Comparison of ENCODE assay signal across 12 mouse cellular contexts in genomic region chr1:189798949-189799348, GRCm38 (mm10).
DNase-seq lines count a peak whose midpoint lies in the region; ATAC-seq and TF ChIP-seq lines count a peak whose summit lies in the region.
"Had no signal": no experiment of that assay in that cellular context is flagged by ENCODE, and none has a peak within 500 bp of the region (broad histone marks: within the 10 kb centered on the region; RNA-seq: fewer than 3 reads in every experiment).

No protein-coding gene starts in this region.

- H3K4me2 ChIP-seq in midbrain, embryonic 11.5 days = no peak overlapping the region
- H3K4me2 ChIP-seq: embryonic facial prominence, embryonic 13.5 days; hindbrain, embryonic 12.5 days had no signal

- H3K27ac ChIP-seq in bone marrow macrophage, adult 2 months (ENCODE audit: insufficient read depth, low read depth, low read length) = peak overlapping the region; percentile 13
- no peak overlapping the region for H3K27ac ChIP-seq in midbrain, embryonic 11.5 days (ENCODE audit: low read depth, low read length)
- H3K27ac ChIP-seq: hindbrain, embryonic 12.5 days had no signal

- DNase-seq in CD4-positive, CD25-positive, alpha-beta regulatory T cell, adult 2 months (ENCODE audit: low read depth, low spot score) = peak; percentile 79
- peak; percentile 23 for DNase-seq in lung, postnatal 14 days
- peak; percentile 77 to 79 for DNase-seq in spleen, postnatal 36 days (ENCODE audit: low spot score in 2 of 2)
- DNase-seq in testis, postnatal 14 days (ENCODE audit: low spot score) = no peak
- no peak for DNase-seq in midbrain, embryonic 11.5 days (ENCODE audit: low spot score, missing footprints)
- no peak for DNase-seq in kidney, adult 11 months
- DNase-seq: kidney, postnatal 25 days; right cerebral cortex, postnatal 14 days had no signal

- TF ChIP-seq CTCF in bone marrow macrophage, adult 2 months (IDR thresholded peaks at IDR 0.05; ENCODE audit: low read depth, low read length) = no peak

- no peak for ATAC-seq in midbrain, embryonic 11.5 days (ENCODE audit: low FRiP score)
- ATAC-seq: Patski had no signal

- TF ChIP-seq POLR2A in bone marrow macrophage, adult 2 months (IDR thresholded peaks at IDR 0.05; ENCODE audit: borderline replicate concordance, low read depth, low read length) = no peak

- WGBS in midbrain, embryonic 11.5 days = 88% methylated on average over 15 of the region's 15 CpGs

- no peaks in the 10 kb centered on the region for H3K36me3 ChIP-seq in midbrain, embryonic 11.5 days (ENCODE audit: control insufficient read depth, insufficient read depth, low read length)
- H3K36me3 ChIP-seq: hindbrain, embryonic 12.5 days had no signal

- H3K27me3 ChIP-seq in midbrain, embryonic 11.5 days (ENCODE audit: control insufficient read depth, insufficient read depth, low read length) = no peaks in the 10 kb centered on the region
- H3K27me3 ChIP-seq: embryonic facial prominence, embryonic 13.5 days; hindbrain, embryonic 12.5 days; Patski had no signal

- no peaks in the 10 kb centered on the region for H3K9me3 ChIP-seq in midbrain, embryonic 11.5 days (ENCODE audit: control insufficient read depth, low read length)
- H3K9me3 ChIP-seq: embryonic facial prominence, embryonic 13.5 days; hindbrain, embryonic 12.5 days had no signal

- no peak overlapping the region for H3K4me3 ChIP-seq in bone marrow macrophage, adult 2 months (ENCODE audit: insufficient read depth, low read length)
- H3K4me3 ChIP-seq in midbrain, embryonic 11.5 days (ENCODE audit: low read depth, low read length) = no peak overlapping the region
- H3K4me3 ChIP-seq: embryonic facial prominence, embryonic 13.5 days; hindbrain, embryonic 12.5 days had no signal

- H3K9ac ChIP-seq in midbrain, embryonic 11.5 days (ENCODE audit: low read length) = no peak overlapping the region
- H3K9ac ChIP-seq: embryonic facial prominence, embryonic 13.5 days; hindbrain, embryonic 12.5 days had no signal

- H3K4me1 ChIP-seq in bone marrow macrophage, adult 2 months (ENCODE audit: control insufficient read depth, insufficient read depth, low read length) = peaks cover 2% of the 10 kb centered on the region; the same call in 1 of the 2 replicates
- H3K4me1 ChIP-seq in midbrain, embryonic 11.5 days (ENCODE audit: control insufficient read depth, insufficient read depth, low read length) = no peaks in the 10 kb centered on the region

Comparison
In these comparisons a context has a peak if more than half of its experiments do, and no peak if none do; other contexts are left out.
1. DNase-seq: peak in CD4-positive, CD25-positive, alpha-beta regulatory T cell, adult 2 months (single experiment), lung, postnatal 14 days (single experiment) and spleen, postnatal 36 days (2 of 2); none in testis, postnatal 14 days (single experiment), midbrain, embryonic 11.5 days (single experiment) and kidney, adult 11 months (single experiment).